Comparison of ENCODE assay signal across 20 mouse cellular contexts in the genomic region with DNA sequence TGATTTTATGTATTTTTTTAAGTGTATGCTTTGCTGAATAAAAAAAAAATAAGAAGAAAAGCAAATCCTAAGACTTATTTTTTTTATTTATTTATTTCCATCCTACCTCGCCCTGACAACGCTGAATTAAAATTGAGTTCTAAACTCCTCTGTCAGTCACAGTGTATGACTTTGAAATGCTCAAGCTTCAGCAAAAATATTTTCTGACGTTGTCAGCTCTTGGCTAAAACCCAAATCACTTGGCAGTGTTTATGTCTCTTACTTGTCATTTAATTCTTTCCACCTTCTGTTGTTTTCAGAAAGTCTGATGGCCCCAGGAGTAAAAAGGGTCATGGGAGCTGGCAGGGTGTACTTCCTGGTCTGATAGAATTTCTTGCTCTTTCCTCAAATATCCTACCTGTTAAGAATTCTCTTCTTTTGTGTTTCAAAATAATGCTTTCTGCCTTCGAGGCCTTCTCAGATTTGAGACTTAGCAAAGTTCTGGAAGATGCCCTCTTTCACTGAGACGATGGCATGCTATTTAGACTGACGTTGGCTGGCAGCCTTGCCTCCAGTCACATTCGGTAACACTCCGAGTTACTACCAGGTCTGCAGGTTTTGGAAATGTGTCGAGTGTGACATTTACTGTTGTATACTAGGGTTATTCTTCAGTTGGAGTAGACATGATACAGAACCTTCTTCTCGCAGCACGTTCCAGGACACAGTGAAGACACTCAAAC.
DNase-seq lines count a peak whose midpoint lies in the region; ATAC-seq and TF ChIP-seq lines count a peak whose summit lies in the region.
"Had no signal": no experiment of that assay in that cellular context is flagged by ENCODE, and none has a peak within 500 bp of the region (broad histone marks: within the 10 kb centered on the region; RNA-seq: fewer than 3 reads in every experiment).

No protein-coding gene starts in this region.

- H3K27ac ChIP-seq in forebrain, postnatal 0 days (ENCODE audit: low read depth, low read length), result no peak overlapping the region
- no peak overlapping the region for H3K27ac ChIP-seq in forebrain, embryonic 11.5 days (ENCODE audit: low read depth, low read length)
- H3K27ac ChIP-seq in limb, embryonic 13.5 days, result 0 out of 2 replicates have a peak overlapping the region, but pooled peaks have one; percentile 1
- no peak overlapping the region for H3K27ac ChIP-seq in limb, embryonic 10.5 days
- H3K27ac ChIP-seq: forebrain, embryonic 10.5 days; macrophage had no signal

- H3K9me3 ChIP-seq in forebrain, postnatal 0 days (ENCODE audit: low read length), result no peaks in the 10 kb centered on the region
- H3K9me3 ChIP-seq in forebrain, embryonic 11.5 days (ENCODE audit: control insufficient read depth, low read length), result no peaks in the 10 kb centered on the region
- no peaks in the 10 kb centered on the region for H3K9me3 ChIP-seq in limb, embryonic 13.5 days
- H3K9me3 ChIP-seq in limb, embryonic 10.5 days (replicated peaks), result no peaks in the 10 kb centered on the region
- H3K9me3 ChIP-seq: forebrain, embryonic 10.5 days had no signal

- TF ChIP-seq CTCF in forebrain, postnatal 0 days (IDR thresholded peaks at IDR 0.05; ENCODE audit: low read depth), result no peak
- TF ChIP-seq CTCF in Patski (IDR thresholded peaks at IDR 0.05), result no peak

- H3K36me3 ChIP-seq in forebrain, postnatal 0 days (ENCODE audit: insufficient read depth), result no peaks in the 10 kb centered on the region
- H3K36me3 ChIP-seq in forebrain, embryonic 11.5 days (ENCODE audit: control insufficient read depth, insufficient read depth, low read length), result no peaks in the 10 kb centered on the region
- no peaks in the 10 kb centered on the region for H3K36me3 ChIP-seq in limb, embryonic 13.5 days
- no peaks in the 10 kb centered on the region for H3K36me3 ChIP-seq in limb, embryonic 10.5 days
- H3K36me3 ChIP-seq: forebrain, embryonic 10.5 days had no signal

- no peaks in the 10 kb centered on the region for H3K27me3 ChIP-seq in forebrain, postnatal 0 days (ENCODE audit: insufficient read depth, low read length)
- no peaks in the 10 kb centered on the region for H3K27me3 ChIP-seq in forebrain, embryonic 11.5 days (ENCODE audit: control insufficient read depth, insufficient read depth, low read length)
- no peaks in the 10 kb centered on the region for H3K27me3 ChIP-seq in limb, embryonic 13.5 days
- no peaks in the 10 kb centered on the region for H3K27me3 ChIP-seq in limb, embryonic 10.5 days (ENCODE audit: low read depth, poor library complexity, severe bottlenecking)
- no peaks in the 10 kb centered on the region for H3K27me3 ChIP-seq in Patski

- peak; percentile 36 for DNase-seq in forebrain, postnatal 0 days
- no peak for DNase-seq in forebrain, embryonic 11.5 days (ENCODE audit: low spot score)
- DNase-seq in limb, embryonic 10.5 days (ENCODE audit: low spot score), result no peak
- DNase-seq in Patski (ENCODE audit: low read depth, low spot score), result peak; percentile 39
- DNase-seq in ovary, postnatal 14 days (ENCODE audit: low spot score), result no peak
- DNase-seq: adrenal gland, adult 2 months; B cell, adult 2 months; cerebellum, adult 18-20 months; cerebellum, postnatal 36 days; kidney, postnatal 4 days; liver; liver, postnatal 0 days; thymus, adult 18-20 months had no signal

- no peak overlapping the region for H3K4me3 ChIP-seq in forebrain, postnatal 0 days (ENCODE audit: low read depth, low read length)
- H3K4me3 ChIP-seq in forebrain, embryonic 11.5 days (ENCODE audit: low read depth, low read length), result no peak overlapping the region
- H3K4me3 ChIP-seq in limb, embryonic 13.5 days, result no peak overlapping the region
- no peak overlapping the region for H3K4me3 ChIP-seq in limb, embryonic 10.5 days
- H3K4me3 ChIP-seq: forebrain, embryonic 10.5 days had no signal

- no peaks in the 10 kb centered on the region for H3K4me1 ChIP-seq in forebrain, postnatal 0 days (ENCODE audit: insufficient read depth)
- no peaks in the 10 kb centered on the region for H3K4me1 ChIP-seq in forebrain, embryonic 11.5 days (replicated peaks; ENCODE audit: control insufficient read depth, insufficient read depth, low read length)
- peaks cover 14% of the 10 kb centered on the region for H3K4me1 ChIP-seq in limb, embryonic 13.5 days
- peaks cover 11% of the 10 kb centered on the region; the same call in 1 of the 2 replicates for H3K4me1 ChIP-seq in limb, embryonic 10.5 days
- H3K4me1 ChIP-seq: forebrain, embryonic 10.5 days had no signal

- CTCF ChIA-PET in Patski (lab: Charles Lee), result no interaction called here

- H3K9ac ChIP-seq in forebrain, postnatal 0 days, result no peak overlapping the region
- H3K9ac ChIP-seq in forebrain, embryonic 11.5 days (ENCODE audit: low read length), result no peak overlapping the region
- H3K9ac ChIP-seq in limb, embryonic 13.5 days, result no peak overlapping the region
- H3K9ac ChIP-seq: liver, postnatal 0 days had no signal

- H3K4me2 ChIP-seq in forebrain, postnatal 0 days (ENCODE audit: low read depth), result no peak overlapping the region
- no peak overlapping the region for H3K4me2 ChIP-seq in forebrain, embryonic 11.5 days (ENCODE audit: low read depth, low read length, severe bottlenecking)
- H3K4me2 ChIP-seq in limb, embryonic 13.5 days (replicated peaks), result no peak overlapping the region

- in situ Hi-C loops in Patski (cut with MboI; ENCODE audit: low pct_unique_long_range_greater_than_20kb), result no loop called here

- WGBS in forebrain, postnatal 0 days, result 54% methylated on average over 11 of the region's 11 CpGs
- WGBS in forebrain, embryonic 11.5 days, result 84% methylated on average over 11 of the region's 11 CpGs
- 72% methylated on average over 11 of the region's 11 CpGs for WGBS in limb, embryonic 13.5 days
- 88% methylated on average over 11 of the region's 11 CpGs for WGBS in limb, embryonic 10.5 days

- POLR2A ChIA-PET in Patski (lab: Charles Lee), result no interaction called here

- ATAC-seq in forebrain, postnatal 0 days, result peak; percentile 32; the same call in 1 of the 2 replicates
- no peak for ATAC-seq in forebrain, embryonic 11.5 days (replicated peaks; ENCODE audit: low FRiP score)
- ATAC-seq in limb, embryonic 13.5 days (ENCODE audit: low FRiP score, low read depth), result no peak
- no peak for ATAC-seq in Patski
- peak; percentile 21 for ATAC-seq in inflammation-experienced regulatory T-cells, adult 6 months
- ATAC-seq in megakaryocyte progenitor cell, adult 5-6 weeks (replicated peaks; ENCODE audit: poor library complexity), result no peak
- ATAC-seq: hindbrain, embryonic 16.5 days; liver, postnatal 0 days; midbrain, embryonic 16.5 days had no signal

Comparison
In these comparisons a context has a peak if more than half of its experiments do, and no peak if none do; other contexts are left out.
1. ATAC-seq: peak in forebrain, postnatal 0 days (single experiment) and inflammation-experienced regulatory T-cells, adult 6 months (single experiment); none in forebrain, embryonic 11.5 days (single experiment), limb, embryonic 13.5 days (single experiment), Patski (single experiment) and megakaryocyte progenitor cell, adult 5-6 weeks (single experiment).
2. DNase-seq: peak in forebrain, postnatal 0 days (single experiment) and Patski (single experiment); none in forebrain, embryonic 11.5 days (single experiment), limb, embryonic 10.5 days (single experiment) and ovary, postnatal 14 days (single experiment).